Mouse (Mus musculus): ENCODE data around the gene Sp110. TPM values are rescaled to one million over a fixed set of nuclear protein-coding genes. Genes with fewer than 3 reads are reported as not detected.
"Not testable (repeated sequence)": the region's sequence is repeated elsewhere in the genome, so short reads cannot be mapped to it uniquely, and the experiment has no call there.

Gene Sp110
- total RNA-seq (2021), result 1 to 10 TPM; 3.6 to 4.8 TPM

DNA sequence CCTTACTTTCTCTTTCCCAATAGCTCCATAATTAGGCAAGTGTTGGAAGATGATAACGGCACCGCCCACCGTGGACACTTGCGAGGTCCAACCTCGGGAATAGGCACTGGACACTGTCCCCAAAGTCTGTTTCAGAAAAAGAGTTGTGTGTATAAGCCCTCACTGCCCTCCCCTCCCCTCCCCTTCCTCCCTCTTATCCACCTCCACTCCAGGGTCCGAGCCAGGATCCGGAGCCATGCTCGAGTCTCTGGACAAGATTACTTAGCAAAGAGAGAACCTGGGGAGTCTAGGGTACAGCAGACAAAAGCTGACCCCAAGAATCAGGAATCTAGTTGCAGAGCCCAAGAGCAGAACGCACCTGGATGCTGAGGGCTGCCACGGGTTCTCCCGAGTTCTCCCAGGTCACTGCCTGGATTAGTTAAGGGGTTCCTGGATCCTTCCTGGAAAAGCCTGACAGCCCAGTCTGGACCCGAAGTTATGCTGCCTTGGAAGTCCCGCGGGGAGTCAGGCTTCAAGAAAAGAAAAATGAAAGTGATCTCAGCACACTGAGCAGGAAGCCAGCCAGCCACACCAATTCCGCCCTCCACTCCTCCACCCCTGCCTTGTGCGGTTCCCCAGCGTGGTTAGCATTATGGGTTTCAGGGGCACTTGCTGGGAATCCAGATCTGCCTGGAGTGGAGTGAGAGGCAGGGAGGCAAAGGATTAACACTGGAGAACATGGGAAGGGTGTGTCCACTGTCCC is at the start of gene Sp110:
Gene Sp110 (minus strand): TSS at position 547 of the 742 bp plus-strand sequence.
- intact Hi-C loops (cut with DNase I), result not testable (repeated sequence)
- peak; percentile 16 to 30 for DNase-seq

GRCm38 (mm10) chr1:85638144-85638543 is 39.5 kb upstream of the Sp110 start:
- intact Hi-C loops (cut with DNase I); DNase-seq: not testable (repeated sequence)

DNA sequence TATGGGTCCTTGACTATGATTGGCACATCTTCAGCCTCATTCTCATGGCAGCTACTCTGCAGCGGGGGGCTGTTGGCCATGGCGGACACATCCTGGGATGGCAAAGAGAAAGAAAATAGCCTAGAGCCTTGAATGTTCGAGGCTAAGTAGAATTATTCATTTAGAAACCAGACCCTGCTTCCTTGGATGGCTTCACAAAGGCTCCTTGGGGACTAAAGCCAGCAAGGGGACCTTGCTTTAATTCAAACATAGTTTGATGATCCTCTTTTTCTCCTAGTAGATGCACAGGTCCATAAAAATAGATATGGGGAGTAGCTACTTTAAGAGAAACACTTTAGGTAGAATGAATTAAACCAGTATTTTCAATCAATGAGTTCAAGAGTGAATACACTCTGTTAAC is 38.3 kb upstream of the Sp110 start:
- intact Hi-C loops (cut with DNase I); DNase-seq: not testable (repeated sequence)

- intact Hi-C loops (cut with DNase I); DNase-seq: not testable (repeated sequence)
Measured at GRCm38 (mm10) chr1:85618689-85619088, 20.1 kb upstream of the Sp110 start.

- DNase-seq; intact Hi-C loops (cut with DNase I): not testable (repeated sequence)
Measured at GRCm38 (mm10) chr1:85617161-85617560, 18.5 kb upstream of the Sp110 start.

- DNase-seq; intact Hi-C loops (cut with DNase I): not testable (repeated sequence)
Measured at GRCm38 (mm10) chr1:85615819-85616218, 17.2 kb upstream of the Sp110 start.

DNA sequence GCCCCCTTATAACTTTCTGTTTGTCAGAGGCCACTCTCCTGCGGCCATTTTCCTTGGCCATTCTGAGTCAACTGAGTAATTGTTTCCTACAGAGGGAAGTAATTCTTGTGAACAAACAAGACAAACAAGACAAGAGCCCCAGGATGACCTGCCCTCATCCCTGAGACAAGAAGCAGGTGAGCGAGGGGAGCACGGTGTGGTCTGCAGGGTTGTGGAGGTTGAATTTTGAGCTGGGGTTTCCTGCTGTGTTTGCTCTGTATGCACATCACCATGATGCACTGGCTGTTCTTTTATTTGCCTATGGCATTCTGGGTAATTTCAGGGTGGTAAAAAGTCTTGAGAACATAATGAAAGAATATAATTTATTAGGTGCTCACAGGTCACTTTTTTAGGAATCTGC is 16.5 kb upstream of the Sp110 start:
- intact Hi-C loops (cut with DNase I); DNase-seq: not testable (repeated sequence)

GRCm38 (mm10) chr1:85610581-85610980 is 12.0 kb upstream of the Sp110 start:
- intact Hi-C loops (cut with DNase I); DNase-seq: not testable (repeated sequence)

- intact Hi-C loops (cut with DNase I); DNase-seq: not testable (repeated sequence)
Measured at GRCm38 (mm10) chr1:85608361-85608760, 9.7 kb upstream of the Sp110 start.

DNA sequence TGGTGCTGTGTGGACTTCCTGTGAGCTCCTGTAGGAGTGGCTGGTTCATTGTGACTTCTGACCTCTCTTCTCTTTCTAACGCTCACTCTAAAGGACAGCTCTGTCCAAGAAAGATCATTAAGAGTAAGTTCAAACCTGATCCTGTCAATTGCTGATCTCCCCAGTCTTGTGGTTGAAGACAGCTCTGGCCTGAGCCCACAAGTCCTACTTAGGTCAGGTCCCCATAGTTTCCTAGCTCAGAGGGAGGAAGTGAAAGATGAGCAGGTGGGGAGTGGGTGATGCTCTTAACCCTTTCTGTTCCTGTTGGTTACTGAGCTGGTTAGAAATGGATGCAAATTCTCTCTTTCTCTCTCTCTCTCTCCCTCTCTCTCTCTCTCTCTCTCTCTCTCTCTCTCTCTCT is 5.7 kb upstream of the Sp110 start:
- intact Hi-C loops (cut with DNase I); DNase-seq: not testable (repeated sequence)

DNA sequence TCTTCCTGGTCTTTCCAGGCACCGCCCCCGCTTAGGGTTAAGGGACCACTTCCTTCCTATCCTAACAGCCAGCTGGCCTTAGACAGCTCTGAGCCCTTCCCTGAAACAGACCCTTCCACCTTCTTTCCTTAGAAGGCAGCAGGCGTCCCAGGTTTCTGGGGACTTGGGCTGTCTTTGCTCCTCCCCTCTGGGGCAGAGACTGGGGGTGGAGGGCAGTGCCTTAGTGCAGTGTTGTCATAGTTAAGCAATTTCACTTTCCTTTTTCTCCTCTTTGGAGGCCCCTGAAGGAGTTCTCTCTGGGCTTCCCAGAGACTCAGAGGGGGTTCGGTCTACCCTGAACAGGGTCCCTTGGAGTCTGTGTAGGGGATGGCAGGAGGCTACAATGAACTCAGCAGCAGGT is 2.2 kb upstream of the Sp110 start:
- DNase-seq, result peak; percentile 24 to 50
- intact Hi-C loops (cut with DNase I), result not testable (repeated sequence)

- intact Hi-C loops (cut with DNase I), result not testable (repeated sequence)
Measured at GRCm38 (mm10) chr1:85600078-85600477, 1.5 kb upstream of the Sp110 start, which contains the start of gene Sp140. TSS of gene Sp140 (plus strand) at chr1:85600378.

GRCm38 (mm10) chr1:85592526-85592925 is 6.1 kb downstream of the Sp110 start:
- intact Hi-C loops (cut with DNase I); DNase-seq: not testable (repeated sequence)

More at GRCm38 (mm10) chr1:85600078-85600477, 1.5 kb upstream of the Sp110 start, which contains the start of gene Sp140:
- not testable (repeated sequence) for DNase-seq

DNA sequence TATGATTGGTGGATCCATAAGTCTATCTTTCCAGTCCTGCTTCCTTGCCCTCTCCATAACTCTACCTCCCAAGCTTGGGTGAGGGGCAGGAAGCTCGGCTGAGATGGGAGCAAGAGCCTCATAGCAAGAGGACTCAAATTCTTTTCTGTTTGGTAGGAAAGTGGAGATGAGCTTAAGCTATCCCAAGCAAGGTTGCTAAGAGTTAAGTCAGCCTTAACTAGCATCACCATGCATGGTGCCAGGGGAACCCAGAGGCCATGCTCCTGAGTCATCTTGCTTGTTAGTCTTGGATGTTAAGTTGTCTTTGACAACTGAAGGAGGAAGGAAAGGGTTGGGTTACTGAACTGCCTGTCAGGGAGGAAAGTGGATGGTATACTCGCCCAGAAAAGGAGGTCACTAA is 9.9 kb downstream of the Sp110 start:
- intact Hi-C loops (cut with DNase I); DNase-seq: not testable (repeated sequence)

DNA sequence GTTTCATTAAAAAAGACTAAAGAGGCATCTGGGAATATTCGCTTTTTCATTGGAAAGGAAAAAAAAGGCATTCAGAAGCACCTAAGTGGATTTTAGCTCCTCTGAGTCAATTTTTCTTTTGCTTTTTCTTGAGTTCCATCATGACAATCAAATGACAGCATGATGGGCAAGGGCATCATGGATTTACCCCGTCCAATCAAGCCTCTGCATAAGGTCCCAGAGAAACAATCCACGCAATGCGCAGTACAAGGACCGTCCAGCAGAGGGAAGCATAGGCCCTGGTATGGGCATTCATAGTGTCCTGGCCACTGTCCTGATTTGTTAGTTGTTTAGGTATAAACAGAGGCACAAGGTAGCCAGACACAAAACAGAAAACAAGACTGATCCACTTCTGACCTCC is 17.1 kb downstream of the Sp110 start:
- DNase-seq; intact Hi-C loops (cut with DNase I): not testable (repeated sequence)

GRCm38 (mm10) chr1:85580578-85580977 is 18.0 kb downstream of the Sp110 start:
- intact Hi-C loops (cut with DNase I); DNase-seq: not testable (repeated sequence)

DNA sequence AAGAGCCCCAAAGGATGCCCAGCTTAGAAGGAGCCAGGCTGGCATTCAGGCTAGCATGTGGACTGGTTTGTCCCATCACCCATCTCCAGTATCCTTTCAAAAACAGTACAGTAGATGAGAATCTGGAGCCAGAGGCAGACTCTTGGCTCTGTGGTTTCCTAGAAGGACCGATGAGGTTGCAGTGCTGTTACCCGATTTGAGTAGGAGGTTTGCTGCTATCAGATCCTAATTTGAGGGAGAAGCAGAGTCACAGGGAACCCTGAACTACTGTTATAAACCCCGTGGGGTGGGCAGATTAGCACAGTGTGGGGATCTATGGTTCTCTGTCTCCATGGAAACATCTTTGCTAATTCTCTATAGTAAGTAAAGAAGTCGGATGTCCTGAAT is 18.5 kb downstream of the Sp110 start:
- DNase-seq; intact Hi-C loops (cut with DNase I): not testable (repeated sequence)

DNA sequence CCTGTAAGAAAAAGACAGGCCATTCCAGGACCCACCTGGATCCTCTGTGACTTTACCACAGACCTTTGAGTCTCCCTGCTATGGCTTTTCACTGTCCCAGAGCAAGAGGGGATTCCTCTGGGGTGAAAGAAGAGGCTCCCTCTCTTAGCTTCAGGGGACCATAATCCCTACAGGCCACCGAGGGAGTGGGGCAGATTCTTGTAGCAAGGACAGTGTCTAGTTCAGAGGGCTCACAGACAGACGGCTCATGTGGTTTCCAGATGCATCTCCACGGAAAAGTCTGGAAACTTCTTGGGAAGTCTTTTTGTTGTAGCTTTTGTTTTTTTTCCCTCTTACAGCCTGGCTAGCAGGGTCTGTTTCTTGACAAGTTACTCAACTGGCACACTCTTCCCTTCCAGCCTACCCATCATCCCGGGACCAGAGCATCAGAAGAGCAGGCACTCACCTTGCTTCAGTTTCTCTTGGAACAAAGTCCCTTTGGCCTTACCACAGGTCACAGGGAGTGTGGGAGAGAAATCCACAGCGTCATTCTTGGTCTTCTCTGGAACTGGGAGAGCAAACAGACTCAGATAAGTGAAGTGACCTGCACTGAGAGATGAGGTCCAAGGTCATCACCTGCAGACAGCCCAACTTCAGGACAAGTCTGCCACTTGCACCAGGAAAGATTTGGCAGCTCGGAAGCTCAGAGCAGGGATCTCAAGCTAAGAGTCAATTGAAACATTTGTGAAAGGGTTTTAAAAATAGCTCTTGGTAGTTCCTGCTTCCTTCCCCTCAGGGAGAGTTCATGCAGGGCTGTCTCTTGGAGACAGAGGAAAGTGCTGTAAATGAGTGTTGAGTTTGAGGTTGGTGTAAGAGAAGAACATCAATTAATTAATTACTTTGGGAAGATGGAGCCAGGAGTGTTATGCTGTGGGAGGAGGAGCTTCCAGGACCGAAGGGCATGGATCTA is 19.1 kb downstream of the Sp110 start:
- DNase-seq; intact Hi-C loops (cut with DNase I): not testable (repeated sequence)

GRCm38 (mm10) chr1:85578372-85579010 is 20.1 kb downstream of the Sp110 start:
- DNase-seq; intact Hi-C loops (cut with DNase I): not testable (repeated sequence)

GRCm38 (mm10) chr1:85575376-85575775 is 23.2 kb downstream of the Sp110 start, which contains the start of gene G530012D18Rik:
TSS of gene G530012D18Rik (plus strand) at chr1:85575676.
- intact Hi-C loops (cut with DNase I); DNase-seq: not testable (repeated sequence)
